Mouse (Mus musculus) heart, adult 2 months (tissue): ENCODE results near the gene Edn2. TPM values are rescaled to one million over a fixed set of nuclear protein-coding genes. Genes with fewer than 3 reads are reported as not detected.

Experiments used
- DNase-seq, 2 experiments: peaks; one replicate each; pipeline ENCODE4 v3.0.0; 2021
- H3K27ac ChIP-seq: fragments of 200-600 bp; 2 replicates; pipeline ENCODE4 v1.8.1; 2022
- H3K27me3 ChIP-seq: fragments of 200-500 bp; 2 replicates; pipeline ENCODE4 v1.6.1; 2012; ENCODE audit warnings: mild to moderate bottlenecking, low read length, inconsistent platforms, mixed read lengths; ENCODE audit not compliant: control insufficient read depth, insufficient read depth
- H3K36me3 ChIP-seq: fragments of 200-500 bp; 2 replicates; pipeline ENCODE4 v1.6.1; 2012; ENCODE audit warnings: low read length, inconsistent platforms; ENCODE audit not compliant: control insufficient read depth, insufficient read depth
- H3K4me1 ChIP-seq: fragments of 200-500 bp; 2 replicates; pipeline ENCODE4 v1.6.1; 2011; ENCODE audit warnings: low read length; ENCODE audit not compliant: control insufficient read depth, insufficient read depth
- H3K4me3 ChIP-seq: fragments of 200-600 bp; 2 replicates; pipeline ENCODE4 v1.8.1; 2022
- H3K79me2 ChIP-seq: fragments of 200-500 bp; replicated peaks from 2 replicates; pipeline ENCODE4 v1.6.1; 2012; ENCODE audit warnings: mild to moderate bottlenecking, inconsistent platforms, low read length, moderate library complexity, mixed read lengths; ENCODE audit not compliant: control insufficient read depth, insufficient read depth
- H3K9ac ChIP-seq: fragments of 200-500 bp; 2 replicates; pipeline ENCODE4 v1.6.1; 2012; ENCODE audit warnings: low read depth, mild to moderate bottlenecking, control low read depth, inconsistent platforms, low read length, mixed read lengths
- CTCF ChIP-seq: fragments of 200-600 bp; IDR thresholded peaks from 2 replicates; pipeline ENCODE4 v1.8.1; 2022; ENCODE audit warnings: antibody characterized with exemption, mild to moderate bottlenecking, moderate library complexity
- EP300 ChIP-seq: fragments of 200-500 bp; IDR thresholded peaks from 2 replicates; pipeline ENCODE4 v1.6.1; 2011; ENCODE audit warnings: low read depth, low read length, control low read depth; ENCODE audit not compliant: insufficient read depth
- POLR2A ChIP-seq: fragments of 200-500 bp; IDR thresholded peaks from 2 replicates; pipeline ENCODE4 v1.6.1; 2011; ENCODE audit warnings: mild to moderate bottlenecking, low read depth, low read length, control low read depth; ENCODE audit not compliant: insufficient read depth
- WGBS: fragments of 180-500 bp; shearing (Covaris S2); methylation state at CpG from one replicate; pipeline ENCODE4 v1.1.7; 2018; 5-methylcytosine and 5-hydroxymethylcytosine counted together
- intact Hi-C: fragments of 180-260 bp; cut with DNase I; formaldehyde crosslinking; loops from one replicate; pipeline ENCODE4 v1.15.1; 2025
- polyA plus RNA-seq: library from polyadenylated mRNA; depleted of rRNA; stranded (reverse); fragments of >200 nt; gene quantifications from 2 replicates; pipeline ENCODE4 v1.2.3, GENCODE M21; 2012
- total RNA-seq, 2 experiments: library from RNA; stranded (reverse); gene quantifications; 2 replicates each; pipeline ENCODE4 v1.2.3; 2021

Gene Edn2
- total and polyA plus RNA-seq, 3 experiments: 0.55 TPM; not detected in 2

DNA sequence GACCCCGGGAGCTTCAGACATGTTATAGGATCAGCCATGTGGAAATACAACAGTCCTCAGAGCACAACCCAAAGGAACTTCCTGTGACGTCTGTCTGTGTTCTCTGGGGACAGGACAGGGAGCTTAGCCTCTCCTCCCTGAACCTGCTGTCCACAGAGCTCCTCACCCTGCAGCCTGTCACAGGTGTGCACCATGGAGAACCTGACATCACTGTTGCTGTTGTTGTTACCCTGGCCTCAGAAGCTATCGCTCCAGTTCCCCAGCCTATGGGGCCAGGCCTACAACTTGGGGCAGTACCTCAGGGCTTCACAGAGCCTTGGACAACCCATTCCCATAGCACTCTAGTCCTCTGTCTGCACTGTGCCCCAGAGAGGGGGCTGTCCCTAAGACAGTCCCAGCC is 33.7 kb upstream of the Edn2 start:
- peaks cover 1% of the 10 kb centered on the region; the same call in 1 of the 2 replicates for H3K4me1 ChIP-seq
- no peak for DNase-seq
- H3K27me3 ChIP-seq: no peaks in the 10 kb centered on the region
- intact Hi-C loops: no loop called here
- no peaks in the 10 kb centered on the region for H3K36me3 ChIP-seq
- no peaks in the 10 kb centered on the region for H3K79me2 ChIP-seq
- TF ChIP-seq CTCF: no peak
- no peak for TF ChIP-seq POLR2A
- no peak for TF ChIP-seq EP300
- H3K9ac ChIP-seq: no peak overlapping the region
- WGBS: 90% methylated on average over 3 of the region's 3 CpGs
- H3K4me3 ChIP-seq: no peak overlapping the region
- no peak overlapping the region for H3K27ac ChIP-seq

DNA sequence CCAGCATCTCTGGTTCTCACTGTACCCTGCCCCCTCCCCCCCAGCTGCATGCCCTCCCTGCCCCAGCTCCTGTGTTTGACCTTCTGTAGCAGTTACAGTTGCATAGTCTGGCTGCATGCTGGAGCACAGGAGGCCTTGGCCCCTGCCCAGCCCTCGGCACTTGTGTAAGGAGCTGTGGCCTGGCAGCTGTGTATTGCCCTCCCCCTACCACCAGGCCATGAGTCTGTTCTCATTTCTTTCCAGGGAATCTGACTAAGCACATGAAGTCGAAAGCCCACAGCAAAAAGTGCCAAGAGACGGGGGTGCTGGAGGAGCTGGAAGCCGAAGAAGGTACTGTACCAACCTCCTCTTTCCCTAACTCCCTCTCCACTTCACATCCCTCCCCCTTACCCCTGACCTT is 33.0 kb upstream of the Edn2 start:
- TF ChIP-seq EP300: peak; percentile 68; the same call in 1 of the 2 replicates
- no peak for TF ChIP-seq POLR2A
- no peak for TF ChIP-seq CTCF
- Histone ChIP-seq H3K36me3 (no peaks in the 10 kb centered on the region), H3K4me1 (peaks cover 1% of the 10 kb centered on the region; the same call in 1 of the 2 replicates), H3K27me3 (no peaks in the 10 kb centered on the region), H3K4me3 (no peak overlapping the region), H3K9ac (no peak overlapping the region), H3K79me2 (no peaks in the 10 kb centered on the region), H3K27ac (no peak overlapping the region)
- intact Hi-C loops: loop anchor here (2.0 kb wide), 1 partner anchor 497 kb away; no protein-coding TSS in a partner anchor
- 72% methylated on average over 4 of the region's 4 CpGs for WGBS
- peak; percentile 63 to 82 for DNase-seq

DNA sequence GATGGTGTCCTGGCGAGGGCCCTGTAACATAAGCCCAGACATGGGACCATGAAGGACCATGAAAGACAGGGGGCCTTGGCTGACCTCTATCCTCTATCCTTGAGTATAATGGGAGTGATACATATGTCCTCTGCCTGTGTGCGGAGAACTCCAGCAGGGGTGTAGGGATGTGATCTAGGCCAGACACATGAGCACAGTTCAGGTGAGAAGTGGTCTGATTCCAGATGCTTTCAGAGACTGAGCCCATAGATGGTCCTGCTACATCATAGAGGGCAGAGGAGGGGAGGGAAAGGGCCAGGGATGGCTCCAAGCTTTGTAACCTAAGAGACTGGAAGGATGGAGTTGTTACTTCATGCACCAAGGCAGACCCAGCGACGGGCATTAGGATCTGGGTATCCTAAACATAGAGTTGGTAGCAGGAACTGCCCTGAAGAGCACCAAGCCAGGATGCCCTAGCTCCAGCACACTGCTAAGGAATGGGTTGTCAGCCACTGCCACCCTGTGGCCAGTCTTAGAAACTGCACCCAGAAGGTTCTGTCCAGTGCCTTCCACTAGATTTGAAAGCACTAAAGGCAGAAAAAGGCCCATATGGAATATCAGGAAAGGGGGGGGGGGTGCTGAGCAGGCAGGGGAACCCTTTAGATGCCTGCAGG is 31.6 kb upstream of the Edn2 start:
- H3K79me2 ChIP-seq: no peaks in the 10 kb centered on the region
- H3K27ac ChIP-seq: no peak overlapping the region
- no peaks in the 10 kb centered on the region for H3K27me3 ChIP-seq
- H3K4me1 ChIP-seq: peaks cover 1% of the 10 kb centered on the region; the same call in 1 of the 2 replicates
- TF ChIP-seq POLR2A (no peak), EP300 (peak; percentile 86), CTCF (peak; percentile 85)
- H3K4me3 ChIP-seq: no peak overlapping the region
- no peaks in the 10 kb centered on the region for H3K36me3 ChIP-seq
- no peak overlapping the region for H3K9ac ChIP-seq
- DNase-seq: peak; percentile 55 to 70
- intact Hi-C loops: loop anchor here (2.0 kb wide), 1 partner anchor 499 kb away; no protein-coding TSS in a partner anchor
- WGBS: 41% methylated on average over 4 of the region's 4 CpGs

DNA sequence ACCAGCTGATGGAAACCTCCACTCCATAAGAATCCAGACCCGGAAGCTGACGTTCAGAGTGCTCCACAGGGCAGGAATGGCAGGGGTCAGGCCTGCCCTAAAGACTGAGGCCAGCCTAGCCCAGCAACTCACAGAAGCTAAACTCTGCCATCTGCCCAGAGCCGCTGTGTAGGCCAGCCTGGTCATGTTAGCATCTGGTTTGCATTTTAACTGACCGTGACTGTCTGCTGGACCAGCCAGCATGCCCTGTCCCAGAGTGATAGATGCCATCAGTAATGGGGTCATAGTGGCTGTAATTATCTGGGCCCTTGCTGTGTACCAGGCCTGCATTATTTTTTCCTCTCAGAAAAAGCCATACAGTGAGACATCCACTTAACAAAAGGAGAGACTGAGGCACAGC is 30.1 kb upstream of the Edn2 start:
- intact Hi-C loops: no loop called here
- 89% methylated on average over 4 of the region's 4 CpGs for WGBS
- no peak overlapping the region for H3K27ac ChIP-seq
- no peaks in the 10 kb centered on the region for H3K79me2 ChIP-seq
- TF ChIP-seq EP300 (no peak), CTCF (no peak), POLR2A (no peak)
- no peaks in the 10 kb centered on the region; the same call in 1 of the 2 replicates for H3K4me1 ChIP-seq
- no peaks in the 10 kb centered on the region for H3K36me3 ChIP-seq
- no peak overlapping the region for H3K9ac ChIP-seq
- H3K27me3 ChIP-seq: no peaks in the 10 kb centered on the region
- DNase-seq: no peak
- no peak overlapping the region for H3K4me3 ChIP-seq

DNA sequence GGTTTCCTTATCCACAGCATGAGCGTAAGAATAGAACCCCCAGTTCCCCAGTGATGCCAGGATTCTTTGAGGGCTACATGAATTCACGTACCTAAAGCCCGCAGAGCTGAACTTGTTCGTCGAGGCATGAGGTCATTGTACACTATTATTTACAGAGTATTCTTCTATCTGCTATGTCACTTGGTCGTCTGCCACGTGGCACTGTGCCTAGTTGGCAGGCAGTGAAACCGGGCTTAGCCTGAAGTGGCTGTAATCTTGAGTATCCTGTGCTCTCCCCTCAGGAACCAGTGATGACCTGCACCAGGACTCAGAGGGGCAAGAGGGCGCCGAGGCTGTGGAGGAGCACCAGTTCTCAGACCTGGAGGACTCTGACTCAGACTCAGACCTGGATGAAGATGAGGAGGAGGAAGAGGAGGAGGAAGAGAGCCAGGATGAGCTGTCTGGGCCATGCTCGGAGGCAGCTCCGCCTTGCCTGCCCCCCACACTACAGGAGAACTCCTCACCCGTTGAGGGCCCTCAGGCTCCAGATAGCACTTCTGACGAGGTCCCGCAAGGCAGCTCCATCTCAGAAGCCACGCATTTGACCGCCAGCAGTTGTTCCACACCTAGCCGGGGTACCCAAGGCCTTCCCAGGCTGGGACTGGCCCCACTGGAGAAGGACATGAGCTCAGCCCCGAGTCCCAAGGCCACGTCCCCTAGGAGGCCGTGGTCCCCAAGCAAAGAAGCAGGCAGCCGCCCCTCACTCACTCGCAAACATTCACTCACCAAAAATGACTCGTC is 29.4 kb upstream of the Edn2 start:
- WGBS: 54% methylated on average over 24 of the region's 24 CpGs
- no peak for TF ChIP-seq EP300
- no peak for TF ChIP-seq CTCF
- TF ChIP-seq POLR2A: no peak
- Histone ChIP-seq H3K27me3 (no peaks in the 10 kb centered on the region), H3K79me2 (no peaks in the 10 kb centered on the region), H3K27ac (no peak overlapping the region), H3K9ac (no peak overlapping the region), H3K4me3 (no peak overlapping the region), H3K36me3 (no peaks in the 10 kb centered on the region), H3K4me1 (no peaks in the 10 kb centered on the region; the same call in 1 of the 2 replicates)
- DNase-seq: peak; percentile 66 to 78
- intact Hi-C loops: no loop called here

DNA sequence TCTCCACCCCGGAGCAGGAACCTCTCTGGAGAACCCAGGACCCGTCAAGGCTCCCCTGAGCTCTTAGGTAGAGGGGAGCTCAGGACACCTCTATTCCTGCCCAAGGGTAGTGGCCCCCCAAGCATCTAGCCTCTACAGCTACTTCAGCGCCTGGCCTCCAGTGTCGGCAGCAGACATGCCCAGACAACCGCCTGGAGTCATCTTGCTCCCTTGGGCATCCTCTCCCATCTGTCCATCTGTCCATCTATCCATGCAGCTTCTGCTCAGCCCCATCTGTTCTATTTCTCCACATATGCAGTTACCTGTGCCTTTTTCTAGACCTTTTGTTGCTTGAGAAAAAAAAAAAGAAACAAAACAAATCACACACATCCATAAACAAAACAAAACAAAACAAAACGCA is 26.8 kb upstream of the Edn2 start:
- H3K27ac ChIP-seq: no peak overlapping the region
- WGBS: 92% methylated on average over 6 of the region's 6 CpGs

More for the DNA sequence above, 26.8 kb upstream of the Edn2 start:
- no peaks in the 10 kb centered on the region for H3K4me1 ChIP-seq
- H3K79me2 ChIP-seq: no peaks in the 10 kb centered on the region
- H3K36me3 ChIP-seq: no peaks in the 10 kb centered on the region
- no peaks in the 10 kb centered on the region for H3K27me3 ChIP-seq
- no peak for DNase-seq
- no peak overlapping the region for H3K9ac ChIP-seq
- TF ChIP-seq CTCF (no peak), POLR2A (no peak), EP300 (no peak)
- no peak overlapping the region for H3K4me3 ChIP-seq
- intact Hi-C loops: no loop called here
